Mouse (Mus musculus): ENCODE data around the gene Sel1l3.

DNA sequence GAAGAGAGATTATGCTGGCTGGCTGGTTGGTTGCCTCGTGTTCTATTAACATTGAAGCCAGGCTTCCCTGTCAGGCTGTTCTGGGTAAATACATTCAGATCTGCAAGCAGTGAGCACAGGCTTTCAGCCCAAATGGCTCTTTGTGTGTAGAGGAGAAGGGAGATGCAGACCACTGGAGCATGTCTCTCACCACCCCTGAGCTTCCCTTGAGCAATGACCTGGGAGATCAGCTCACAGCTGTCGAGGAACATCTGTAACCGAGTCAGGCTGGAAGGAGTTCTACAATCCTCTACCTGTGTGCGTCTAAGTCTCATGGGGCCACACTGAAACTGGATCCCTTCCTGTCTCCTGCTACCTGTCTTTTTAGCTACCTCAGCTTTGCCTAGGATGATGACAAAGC, 16.8 kb upstream of the Sel1l3 start:
- TF ChIP-seq ZKSCAN1 (IDR thresholded peaks at IDR 0.05; ENCODE audit: low read depth, low read length) (no peak), POLR2A (IDR thresholded peaks at IDR 0.05; ENCODE audit: control insufficient read depth in 1 of 2, insufficient read depth in 1 of 2, low read depth in 1 of 2, low read length in 2 of 2, poor library complexity in 1 of 2) (no peak), UBTF (IDR thresholded peaks at IDR 0.05; ENCODE audit: borderline replicate concordance, insufficient read depth, low read depth, low read length) (no peak), USF1 (IDR thresholded peaks at IDR 0.05; ENCODE audit: low read depth, low read length) (no peak), CTCF (IDR thresholded peaks at IDR 0.05 in 2 of 3, conservative IDR thresholded peaks at IDR 0.05 in 1 of 3; ENCODE audit: control insufficient read depth in 1 of 3, insufficient read depth in 1 of 3, low read depth in 2 of 3, low read length in 3 of 3, poor library complexity in 1 of 3, severe bottlenecking in 1 of 3) (no peak), MAX (IDR thresholded peaks at IDR 0.05; ENCODE audit: low read length) (no peak), KAT2A (conservative IDR thresholded peaks at IDR 0.05; ENCODE audit: low read depth, low read length) (no peak), TBP (IDR thresholded peaks at IDR 0.05; ENCODE audit: low read depth, low read length) (no peak), RAD21 (IDR thresholded peaks at IDR 0.05; ENCODE audit: low read depth, low read length) (no peak), EP300 (IDR thresholded peaks at IDR 0.05; ENCODE audit: low read depth in 1 of 2, low read length in 2 of 2) (no peak), SIN3A (IDR thresholded peaks at IDR 0.05; ENCODE audit: low read length) (no peak), BHLHE40 (IDR thresholded peaks at IDR 0.05; ENCODE audit: borderline replicate concordance, low read depth, low read length) (no peak), USF2 (IDR thresholded peaks at IDR 0.05; ENCODE audit: borderline replicate concordance in 1 of 2, insufficient read depth in 1 of 2, low read depth in 1 of 2, low read length in 2 of 2) (no peak)

Measured in MEL (cell line).